Mouse (Mus musculus): ENCODE measurements around the gene Ypel4.

- TF ChIP-seq POLR2A (IDR thresholded peaks at IDR 0.05; ENCODE audit: borderline replicate concordance, extremely low read depth, low read depth, low read length) (peak; percentile 40; the same call in 1 of the 2 replicates), CTCF (IDR thresholded peaks at IDR 0.05; ENCODE audit: insufficient read depth, low read length) (no peak)
These were observed 36.6 kb downstream of the Ypel4 start for GRCm38 (mm10) chr2:84770501-84770900.
